Mouse (Mus musculus): ENCODE results near the gene Msx3.

The Msx3 gene

DNA sequence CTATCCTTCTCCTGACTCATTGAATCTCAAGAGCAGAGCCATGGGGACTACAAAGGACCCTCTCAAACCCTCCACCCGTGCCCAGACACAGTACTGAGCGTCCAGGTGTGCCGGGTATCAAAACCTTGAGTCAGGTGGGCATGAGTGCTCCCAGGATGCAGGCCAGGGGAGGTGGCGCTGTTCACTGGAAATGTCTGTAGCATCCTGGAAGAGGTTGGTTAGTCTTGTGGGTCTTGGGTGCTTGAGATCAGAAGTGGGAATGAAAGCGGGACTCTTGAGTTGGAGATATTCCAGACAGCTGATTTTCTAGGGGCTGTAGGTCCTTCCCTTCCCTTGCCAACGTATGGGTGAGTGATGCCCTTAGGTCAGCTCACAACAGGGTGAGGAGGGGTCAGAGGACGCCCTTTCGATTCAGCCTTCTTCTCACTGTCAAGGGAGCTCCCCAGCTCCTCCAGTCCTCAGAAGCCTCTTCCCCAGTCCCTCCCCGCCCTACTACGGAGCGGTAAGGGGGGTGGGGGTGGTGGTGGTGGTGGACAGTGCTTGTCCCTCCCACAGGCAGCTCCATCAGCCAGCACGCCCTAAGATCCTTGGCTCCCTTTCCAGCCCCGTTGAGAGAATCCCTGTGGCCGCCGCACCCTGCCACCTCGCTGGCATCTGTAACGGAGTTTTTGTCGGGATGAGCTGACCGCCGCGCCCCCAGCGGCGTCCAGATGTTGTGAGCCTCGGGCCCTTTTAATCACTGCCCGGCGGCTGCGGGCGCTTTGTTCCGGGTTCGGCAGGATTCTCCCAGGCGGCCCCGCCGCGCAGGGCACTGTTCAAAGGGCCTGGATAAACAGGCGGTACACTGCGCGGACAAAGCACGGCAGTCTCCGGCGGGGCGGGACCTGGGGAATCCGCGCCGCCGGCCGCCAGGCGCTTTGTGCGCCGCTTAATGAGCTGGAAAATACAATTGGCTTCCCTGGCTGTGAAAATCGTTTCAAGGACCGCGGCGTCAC lies 8.8 kb upstream of the Msx3 start:
- DNase-seq (ENCODE audit: low read depth, low spot score) = no peak

- DNase-seq (ENCODE audit: low read depth, low spot score) = no peak
Measured at GRCm38 (mm10) chr7:140054124-140054523, 5.2 kb upstream of the Msx3 start.

- DNase-seq (ENCODE audit: low read depth, low spot score) = no peak
Measured at GRCm38 (mm10) chr7:140049115-140049689, 313 bp upstream of the Msx3 start.

DNA sequence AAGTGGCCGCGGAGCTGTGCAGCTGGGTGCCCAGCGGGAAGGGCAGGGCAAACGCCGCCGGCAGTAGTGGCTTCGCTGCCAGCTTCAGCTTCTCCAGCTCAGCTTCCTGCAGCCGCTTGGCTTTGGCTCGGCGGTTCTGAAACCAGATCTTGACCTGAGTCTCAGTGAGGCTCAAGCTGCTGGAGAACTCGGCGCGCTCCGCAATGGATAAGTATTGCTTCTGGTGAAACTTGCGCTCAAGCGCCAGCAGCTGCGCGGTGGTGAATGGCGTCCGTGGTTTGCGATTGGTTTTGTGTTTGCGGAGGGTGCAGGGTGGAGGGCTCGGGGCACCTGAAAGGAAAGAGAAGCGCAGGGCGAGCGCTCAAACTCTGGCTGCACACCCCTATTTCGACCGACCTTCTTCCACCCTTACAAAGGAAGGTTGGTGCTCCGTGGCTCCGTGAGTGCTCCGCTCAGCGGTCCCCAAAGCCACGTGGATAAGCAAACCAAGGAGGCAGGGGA lies 1.0 kb downstream of the Msx3 start:
- DNase-seq (ENCODE audit: low read depth, low spot score) = no peak

DNA sequence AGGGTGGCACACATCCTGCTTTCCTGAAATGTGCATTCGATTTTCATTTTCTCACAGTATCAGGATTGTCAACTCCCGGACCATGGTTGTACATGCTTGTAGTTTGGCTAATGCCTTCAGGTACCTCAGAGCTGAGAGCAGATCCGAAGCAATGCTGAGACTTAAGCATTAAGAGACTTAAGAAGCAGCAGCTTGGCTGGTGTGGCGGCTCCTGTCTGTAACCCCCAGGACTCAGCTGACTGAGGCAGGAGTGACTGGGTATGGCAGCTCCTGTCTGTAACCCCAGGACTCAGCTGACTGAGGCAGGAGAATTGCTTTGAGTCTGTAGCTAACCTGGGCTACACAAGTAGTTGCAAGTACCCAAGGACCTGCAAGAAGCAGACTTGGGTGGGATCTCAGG lies 3.3 kb downstream of the Msx3 start:
- DNase-seq (ENCODE audit: low read depth, low spot score) = no peak

DNA sequence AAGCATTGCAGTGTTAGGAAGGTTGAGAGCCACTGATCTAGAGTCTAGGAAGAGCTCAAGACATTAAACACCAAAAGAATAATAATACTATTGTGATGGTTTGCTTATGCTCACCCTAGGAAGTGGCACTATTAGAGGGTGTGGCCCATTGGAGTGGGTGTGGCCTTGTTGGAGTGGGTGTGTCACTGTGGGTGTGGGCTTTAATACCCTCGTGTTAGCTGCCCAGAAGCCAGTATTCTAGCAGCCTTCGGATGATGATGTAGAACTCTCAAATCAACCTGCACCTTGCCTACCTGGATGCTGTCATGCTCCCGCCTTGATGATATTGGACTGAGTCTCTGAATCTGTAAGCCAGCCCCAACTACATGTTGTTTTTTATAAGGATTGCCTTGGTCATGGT lies 6.2 kb downstream of the Msx3 start:
- DNase-seq (ENCODE audit: low read depth, low spot score) = no peak

DNA sequence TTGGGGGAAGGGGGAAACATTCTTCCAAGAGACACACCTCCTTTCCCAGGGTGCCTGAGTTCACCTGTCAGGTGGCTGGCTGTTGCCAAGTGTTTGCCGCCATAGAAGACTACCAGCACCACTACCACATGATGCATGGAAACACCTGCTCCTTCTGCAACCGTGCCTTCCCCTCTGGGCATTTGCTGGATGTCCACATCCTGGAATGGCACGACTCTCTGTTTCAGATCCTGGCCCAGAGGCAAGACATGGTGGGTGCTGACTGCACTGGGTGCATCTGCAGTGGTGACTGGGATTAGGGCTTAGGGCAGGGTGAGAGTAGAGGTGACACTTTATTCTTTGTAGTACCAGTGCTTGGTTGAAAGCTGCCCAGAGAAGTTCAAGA lies 11.7 kb downstream of the Msx3 start:
- DNase-seq (ENCODE audit: low read depth, low spot score) = no peak

- peak; percentile 92 for DNase-seq (ENCODE audit: low read depth, low spot score)
Measured at GRCm38 (mm10) chr7:140036281-140037170, 12.4 kb downstream of the Msx3 start, which contains the start of the genes Zfp511 and Tubgcp2. TSS of gene Zfp511 (plus strand) at chr7:140036391. TSS of gene Tubgcp2 (minus strand) at chr7:140036669.

DNA sequence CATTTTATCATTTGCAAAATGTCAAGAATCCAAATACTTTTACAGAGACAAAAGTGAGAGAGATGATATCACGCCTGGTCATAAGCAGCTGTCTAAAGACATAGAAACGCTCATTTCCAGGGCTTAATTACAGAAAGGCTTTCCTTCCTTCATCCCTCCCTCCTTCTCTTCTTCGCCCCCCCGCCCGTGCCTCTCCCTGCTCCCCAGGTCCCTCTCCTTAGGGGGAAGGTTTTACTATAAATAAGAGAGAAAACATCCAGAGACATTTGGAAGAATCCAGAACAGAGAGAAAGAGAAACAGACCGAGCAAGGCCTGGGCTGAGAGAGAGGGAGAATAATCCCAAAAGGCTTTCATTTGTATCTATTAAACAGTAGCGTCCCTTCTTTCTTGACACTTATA lies 13.4 kb downstream of the Msx3 start:
- no peak for DNase-seq (ENCODE audit: low read depth, low spot score)

DNA sequence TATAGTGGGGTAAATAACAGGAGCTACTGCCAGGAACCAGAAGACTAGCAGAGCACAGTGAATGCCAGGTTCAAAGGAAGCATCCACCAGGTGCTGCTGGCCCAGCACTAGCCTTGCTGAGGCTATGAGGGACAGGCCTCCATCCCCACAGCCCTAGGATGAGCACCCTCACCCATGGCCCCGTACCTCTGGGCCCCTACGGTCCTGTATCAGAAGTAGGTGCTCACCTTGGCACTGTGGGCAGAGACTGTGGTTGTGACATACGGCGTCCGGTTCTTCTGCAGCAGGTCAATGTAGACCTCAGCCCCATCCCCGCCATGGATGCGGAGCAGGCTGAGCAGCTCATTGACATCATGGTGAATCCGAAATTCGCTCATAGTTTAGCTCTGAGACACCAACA lies 15.5 kb downstream of the Msx3 start:
- DNase-seq (ENCODE audit: low read depth, low spot score) = no peak

- no peak for DNase-seq (ENCODE audit: low read depth, low spot score)
Measured at GRCm38 (mm10) chr7:140032366-140032765, 16.5 kb downstream of the Msx3 start.

- DNase-seq (ENCODE audit: low read depth, low spot score) = no peak
Measured at GRCm38 (mm10) chr7:140031771-140032170, 17.1 kb downstream of the Msx3 start.

DNA sequence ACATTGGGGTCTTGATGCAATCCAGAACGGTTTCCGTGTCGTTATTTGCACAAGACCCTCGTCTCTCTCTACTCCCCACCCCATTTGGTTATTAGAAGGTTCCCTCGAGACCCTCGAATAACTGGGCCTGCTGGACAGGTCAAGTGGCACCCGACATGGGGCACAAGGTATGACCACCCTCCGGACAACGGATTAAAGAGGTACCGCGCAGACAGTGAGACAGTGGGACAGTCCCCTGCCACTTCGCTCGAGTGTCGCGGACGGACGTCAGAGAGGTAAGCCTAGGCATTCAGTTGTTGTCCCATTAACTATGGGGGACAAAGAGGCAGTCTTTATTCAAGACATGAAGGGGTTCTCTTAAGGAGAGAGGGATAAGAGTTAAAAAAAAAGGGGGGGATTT lies 37.6 kb downstream of the Msx3 start:
- no peak for DNase-seq (ENCODE audit: low read depth, low spot score)

- no peak for DNase-seq (ENCODE audit: low read depth, low spot score)
Measured at GRCm38 (mm10) chr7:140007781-140008180, 41.1 kb downstream of the Msx3 start.

DNA sequence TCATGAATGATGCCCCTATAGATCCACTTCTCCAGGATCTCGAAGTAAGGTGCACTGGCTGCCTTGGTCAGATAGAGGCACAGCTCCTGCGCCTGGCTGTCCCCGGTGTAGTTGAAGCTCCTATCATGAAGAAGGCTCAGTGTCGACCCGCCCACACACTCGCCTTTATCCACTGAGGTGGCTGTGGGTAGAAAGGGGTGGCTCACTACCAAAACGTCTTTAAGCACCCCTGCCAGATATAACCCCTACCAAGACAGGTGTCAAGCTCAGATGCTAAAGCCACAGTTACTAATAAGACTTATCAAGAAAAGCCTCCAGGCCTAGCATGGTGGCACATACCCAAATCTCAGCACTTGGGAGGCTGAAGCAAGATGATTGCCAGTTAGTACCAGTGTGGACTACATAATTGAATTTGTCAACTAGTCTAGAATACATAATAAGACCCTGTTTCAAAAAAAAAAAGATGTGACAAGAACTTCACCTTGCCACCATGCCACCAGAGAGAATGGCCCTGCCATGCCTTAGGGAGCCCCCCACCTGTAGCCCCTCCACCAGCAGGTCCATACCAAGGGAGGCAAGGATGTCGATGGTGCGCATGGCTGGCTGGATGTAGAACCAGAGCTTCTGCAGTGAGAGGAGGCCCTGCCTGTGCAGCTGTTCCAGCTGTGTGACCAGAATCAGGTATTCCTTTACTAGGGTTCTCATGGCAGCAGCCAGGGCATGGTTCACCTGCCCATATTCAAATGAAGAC lies 41.9 kb downstream of the Msx3 start:
- DNase-seq (ENCODE audit: low read depth, low spot score) = no peak

GRCm38 (mm10) chr7:140004666-140005065 lies 44.2 kb downstream of the Msx3 start:
- no peak for DNase-seq (ENCODE audit: low read depth, low spot score)

- DNase-seq (ENCODE audit: low read depth, low spot score) = peak; percentile 50
Measured at GRCm38 (mm10) chr7:140001086-140001740, 47.7 kb downstream of the Msx3 start.

GRCm38 (mm10) chr7:139998691-139999350 lies 50.1 kb downstream of the Msx3 start:
- no peak for DNase-seq (ENCODE audit: low read depth, low spot score)
